In the genomic region with DNA sequence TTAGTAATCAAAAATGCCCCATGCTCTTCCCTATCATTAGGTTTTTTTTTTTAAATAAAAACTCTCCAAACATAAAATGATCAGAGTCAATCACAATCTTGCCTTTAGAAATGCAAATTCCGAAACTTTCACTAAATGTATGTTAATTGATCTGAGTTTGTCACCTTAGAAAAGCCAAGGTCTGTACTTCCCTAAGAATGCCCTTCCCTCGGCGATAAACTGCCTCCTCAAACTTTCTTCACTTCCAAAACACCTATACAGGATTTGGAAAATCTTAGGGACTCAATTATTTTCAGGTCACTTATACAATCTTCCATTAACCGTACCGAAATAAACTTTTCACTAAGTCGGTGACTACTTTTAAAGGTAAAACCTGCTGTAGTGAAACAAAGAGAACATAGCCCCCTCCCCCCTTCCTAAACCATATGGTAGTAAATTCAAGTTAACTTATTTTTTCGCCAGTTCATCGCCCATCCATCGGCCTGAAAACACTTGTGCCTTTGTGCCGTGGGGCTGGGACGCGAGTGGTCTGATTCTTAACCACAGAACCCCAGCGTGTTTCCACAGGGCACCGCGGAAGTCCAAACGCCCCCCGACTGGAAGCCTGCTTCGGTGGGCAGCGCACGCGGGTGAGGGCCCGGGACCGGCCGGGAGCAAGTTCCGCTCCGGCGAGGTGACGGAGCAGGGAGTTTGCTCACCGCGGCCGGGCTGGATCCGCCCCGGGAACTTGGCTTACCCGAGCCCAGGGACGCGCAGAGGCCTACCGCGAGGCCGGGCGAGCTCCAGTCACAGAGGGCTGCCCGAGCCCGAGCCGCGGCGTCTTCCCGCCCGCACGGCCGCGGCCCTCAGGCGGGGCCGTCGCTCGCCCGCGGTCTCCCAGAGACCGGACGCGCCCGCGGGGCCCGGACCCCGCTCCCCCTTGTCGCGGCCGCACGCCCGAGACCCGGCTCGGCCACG, we compare ENCODE assay signal across 8 mouse cellular contexts. TPM values are rescaled to one million over a fixed set of nuclear protein-coding genes. Genes with fewer than 3 reads are reported as not detected.
DNase-seq lines count a peak whose midpoint lies in the region; ATAC-seq lines count a peak whose summit lies in the region.

No protein-coding gene starts in this region.

- ATAC-seq in embryonic facial prominence, embryonic 11.5 days (replicated peaks; ENCODE audit: insufficient number of reproducible peaks, low FRiP score, low TSS enrichment, low read depth) = peak; percentile 35
- ATAC-seq in liver, embryonic 13.5 days (ENCODE audit: low read depth) = peak; percentile 67
- peak; percentile 47 for ATAC-seq in stomach, embryonic 14.5 days (ENCODE audit: insufficient number of reproducible peaks, insufficient read depth, low FRiP score, low read depth)

- no peaks in the 10 kb centered on the region for H3K36me3 ChIP-seq in embryonic facial prominence, embryonic 11.5 days (replicated peaks; ENCODE audit: control insufficient read depth, insufficient read depth, low read depth, low read length)
- H3K36me3 ChIP-seq in liver, embryonic 13.5 days = peaks cover 8% of the 10 kb centered on the region; the same call in 1 of the 2 replicates
- H3K36me3 ChIP-seq in stomach, embryonic 14.5 days (ENCODE audit: control insufficient read depth, insufficient read depth, low read length) = no peaks in the 10 kb centered on the region; the same call in 1 of the 2 replicates

- H3K27me3 ChIP-seq in embryonic facial prominence, embryonic 11.5 days (ENCODE audit: control insufficient read depth, insufficient read depth, low read length) = no peaks in the 10 kb centered on the region
- H3K27me3 ChIP-seq in liver, embryonic 13.5 days = no peaks in the 10 kb centered on the region
- H3K27me3 ChIP-seq in stomach, embryonic 14.5 days (ENCODE audit: control insufficient read depth, insufficient read depth, low read length) = no peaks in the 10 kb centered on the region

- peak overlapping the region; percentile 100 for H3K9ac ChIP-seq in embryonic facial prominence, embryonic 11.5 days (replicated peaks; ENCODE audit: low read length)
- H3K9ac ChIP-seq in liver, embryonic 13.5 days = peak overlapping the region; percentile 98
- peak overlapping the region; percentile 98 for H3K9ac ChIP-seq in stomach, embryonic 14.5 days (replicated peaks; ENCODE audit: low read depth, low read length)

- under 1% methylated on average over 68 of the region's 71 CpGs for WGBS in embryonic facial prominence, embryonic 11.5 days
- under 1% methylated on average over 71 of the region's 71 CpGs for WGBS in liver, embryonic 13.5 days (ENCODE audit: insufficient replicate concordance)
- whole genome bisulfite sequencing in stomach, embryonic 14.5 days = under 1% methylated on average over 49 of the region's 71 CpGs

- peak overlapping the region; percentile 98 for H3K27ac ChIP-seq in embryonic facial prominence, embryonic 11.5 days (replicated peaks; ENCODE audit: low read depth, low read length)
- peak overlapping the region; percentile 99 for H3K27ac ChIP-seq in liver, embryonic 13.5 days
- peak overlapping the region; percentile 99 for H3K27ac ChIP-seq in stomach, embryonic 14.5 days (ENCODE audit: low read length)

- no peaks in the 10 kb centered on the region for H3K9me3 ChIP-seq in embryonic facial prominence, embryonic 11.5 days (replicated peaks; ENCODE audit: control insufficient read depth, low read length)
- H3K9me3 ChIP-seq in liver, embryonic 13.5 days (replicated peaks) = no peaks in the 10 kb centered on the region
- H3K9me3 ChIP-seq in stomach, embryonic 14.5 days (ENCODE audit: control insufficient read depth, low read depth, low read length) = no peaks in the 10 kb centered on the region

- H3K4me1 ChIP-seq in embryonic facial prominence, embryonic 11.5 days (ENCODE audit: control insufficient read depth, insufficient read depth, low read length) = no peaks in the 10 kb centered on the region
- peaks cover 52% of the 10 kb centered on the region for H3K4me1 ChIP-seq in liver, embryonic 13.5 days (replicated peaks)
- peaks cover 17% of the 10 kb centered on the region; the same call in 1 of the 2 replicates for H3K4me1 ChIP-seq in stomach, embryonic 14.5 days (ENCODE audit: control insufficient read depth, insufficient read depth, low read length)

- DNase-seq in 3T3-L1 (ENCODE audit: low read depth, low spot score) = peak; percentile 54
- DNase-seq in adrenal gland, postnatal 14 days = peak; percentile 83
- peak; percentile 60 for DNase-seq in embryonic facial prominence, embryonic 11.5 days (ENCODE audit: low spot score)
- DNase-seq in heart, adult 9 months (ENCODE audit: low spot score in 2 of 2) = peak; percentile 58 to 64
- DNase-seq in kidney, adult 8-10 months = peak; percentile 26 to 52
- peak; percentile 61 for DNase-seq in liver, embryonic 13.5 days
- DNase-seq in natural killer cell, adult 2 months (ENCODE audit: low spot score in 2 of 2) = peak; percentile 48 to 65

- H3K4me3 ChIP-seq in embryonic facial prominence, embryonic 11.5 days (ENCODE audit: low read depth, low read length) = peak overlapping the region; percentile 92
- H3K4me3 ChIP-seq in liver, embryonic 13.5 days (replicated peaks) = peak overlapping the region; percentile 96
- H3K4me3 ChIP-seq in stomach, embryonic 14.5 days (ENCODE audit: low read depth, low read length) = peak overlapping the region; percentile 93

- H3K4me2 ChIP-seq in embryonic facial prominence, embryonic 11.5 days (ENCODE audit: low read depth, low read length) = peak overlapping the region; percentile 43
- peak overlapping the region; percentile 99 for H3K4me2 ChIP-seq in liver, embryonic 13.5 days
- peak overlapping the region; percentile 66 for H3K4me2 ChIP-seq in stomach, embryonic 14.5 days (replicated peaks; ENCODE audit: low read depth, low read length)

RNA-seq across cellular contexts. Expression of gene Kcmf1, which starts 1.3 kb away (rescaled TPM):
- total RNA-seq in adrenal gland, postnatal 14 days (2021) = 86.8 and 97.9 TPM in 2 replicates
- polyA plus RNA-seq in embryonic facial prominence, embryonic 11.5 days (2014; fragmentation: Nextera tagmentation; extraction: Ambion mirVana) = 46.1 and 50.1 TPM in 2 replicates
- 32.6 and 33.4 TPM in 2 replicates for polyA plus RNA-seq in liver, embryonic 13.5 days (2015; fragmentation: Nextera tagmentation; extraction: Ambion mirVana)
- 38.4 and 40.1 TPM in 2 replicates for polyA plus RNA-seq in stomach, embryonic 14.5 days (2014; fragmentation: Nextera tagmentation; extraction: Ambion mirVana)

Comparison
In these comparisons a context has a peak if more than half of its experiments do, and no peak if none do; other contexts are left out.
1. Peak in every context shown above with its lines: DNase-seq, ATAC-seq, H3K4me3 ChIP-seq and H3K27ac ChIP-seq.
2. H3K4me2 ChIP-seq: peak in every context shown above with its lines; median percentile 99 in liver, embryonic 13.5 days; 66 in stomach, embryonic 14.5 days; 43 in embryonic facial prominence, embryonic 11.5 days.